Mouse (Mus musculus) heart, adult 8-10 months (tissue): ENCODE results near the gene Inka2. TPM values are rescaled to one million over a fixed set of nuclear protein-coding genes. Genes with fewer than 3 reads are reported as not detected.
A peak's percentile ranks its signal among the peaks of the same experiment; 100 is the strongest.

ENCODE experiments used
- DNase-seq: peaks from one replicate; pipeline ENCODE4 v3.0.0; 2022; ENCODE audit warnings: low spot score
- total RNA-seq, 4 experiments: library from RNA; stranded (reverse); gene quantifications; 2 replicates each; pipeline ENCODE4 v1.2.4; 2022

Inka2 gene
- total RNA-seq, 4 experiments from 2014 or later = 13.8 to 20.0 (median 16.1) TPM

DNA sequence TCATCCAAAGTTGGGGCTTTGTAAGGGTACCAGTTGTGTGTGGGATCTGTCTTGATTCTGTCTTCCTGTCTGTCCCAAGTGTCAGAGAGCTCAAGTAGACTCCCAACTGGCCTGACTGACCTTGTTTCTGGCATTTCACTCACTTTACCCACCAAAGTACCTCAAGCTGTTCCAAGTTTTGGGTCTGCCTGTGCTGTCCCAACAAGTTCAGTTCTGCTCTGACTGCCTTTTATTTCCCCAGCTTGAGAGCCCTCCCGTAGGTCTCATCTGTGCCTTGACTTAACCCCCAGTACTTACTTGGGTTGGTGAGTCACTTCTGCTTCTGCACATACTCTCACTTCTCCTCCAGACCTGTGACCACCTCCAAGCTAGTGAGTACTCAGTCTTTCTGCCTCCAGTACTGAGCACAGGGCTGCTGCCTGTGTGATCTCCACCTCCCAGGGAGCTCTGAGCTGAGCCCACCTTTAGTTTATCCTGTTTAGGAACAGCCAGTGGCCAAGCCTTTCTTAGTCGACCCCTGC, 17.3 kb downstream of the Inka2 start:
- DNase-seq = no peak

DNA sequence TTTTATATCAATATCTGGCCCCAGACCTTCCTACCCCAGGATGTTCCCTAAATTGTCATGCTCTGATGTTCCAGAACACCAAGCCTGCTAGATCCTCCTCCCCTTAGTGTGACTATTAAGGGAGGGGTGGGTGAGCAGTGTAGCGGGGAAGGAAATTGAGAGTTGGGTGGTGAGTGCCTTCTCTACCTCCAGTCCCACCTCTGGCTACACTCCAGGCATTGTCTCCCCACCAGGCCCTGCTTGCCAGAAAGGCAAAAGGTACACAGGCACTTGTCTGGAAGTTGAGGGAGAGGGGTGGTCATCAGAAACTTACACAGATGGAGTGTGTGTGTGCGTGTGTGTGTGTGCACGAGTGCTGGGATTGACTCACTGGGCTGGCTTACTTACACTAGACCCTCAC, 18.1 kb downstream of the Inka2 start:
- DNase-seq = no peak

DNA sequence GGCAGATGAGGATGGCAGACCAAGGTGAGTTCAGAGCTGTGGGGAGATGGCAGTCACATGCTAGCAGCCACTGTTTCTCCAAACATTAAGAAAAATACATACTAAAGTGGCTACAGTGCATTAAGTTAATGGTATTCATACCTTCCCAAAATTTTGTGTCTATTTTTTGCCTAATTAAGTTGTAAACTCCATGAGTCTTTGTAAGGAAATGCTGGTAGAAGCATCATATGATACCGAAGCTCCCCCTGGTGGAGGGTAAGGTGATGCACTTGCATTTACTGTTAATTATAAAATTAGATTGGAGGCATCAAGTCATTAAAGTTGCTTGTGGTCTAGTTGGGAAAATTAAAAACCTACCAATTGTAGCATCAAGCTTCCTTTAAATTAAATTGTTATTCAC, 21.6 kb downstream of the Inka2 start:
- peak; percentile 81 for DNase-seq

DNA sequence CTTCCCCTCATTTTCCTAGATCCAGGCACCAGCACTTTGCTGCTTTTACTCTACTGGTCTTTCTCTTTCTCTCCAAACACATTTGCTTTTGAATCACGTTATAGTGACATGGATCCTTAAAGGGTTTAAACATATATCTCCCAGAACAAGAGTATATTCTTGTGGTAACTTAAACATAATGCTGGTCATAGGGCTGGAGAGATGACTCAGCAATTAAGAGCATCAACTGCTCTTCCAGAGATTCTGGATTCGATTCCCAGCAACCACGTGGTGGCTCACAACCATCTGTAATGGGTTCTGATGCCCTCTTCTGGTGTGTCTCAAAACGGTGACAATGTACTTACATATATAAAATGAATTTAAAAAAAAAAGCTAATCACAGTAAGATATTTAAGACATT, 28.0 kb downstream of the Inka2 start:
- no peak for DNase-seq

DNA sequence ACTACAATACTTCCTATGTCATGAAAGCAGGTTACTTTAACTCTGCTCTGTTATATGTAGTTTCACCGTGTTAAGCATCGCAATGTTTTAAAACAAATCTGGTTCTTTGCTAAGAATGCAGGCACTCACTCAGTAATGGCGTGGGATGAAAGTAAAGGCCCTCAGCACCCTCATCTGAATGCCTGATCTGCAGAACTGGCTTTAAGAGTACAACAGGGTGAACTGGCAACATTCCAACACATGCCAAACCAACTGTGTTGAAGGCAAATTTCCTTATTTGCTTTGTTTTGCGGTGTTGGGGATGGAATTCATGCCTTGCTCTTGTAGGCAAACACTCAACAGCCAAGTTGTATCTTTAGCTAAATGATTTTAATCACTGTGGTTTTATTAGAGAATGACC, 29.1 kb downstream of the Inka2 start:
- no peak for DNase-seq

DNA sequence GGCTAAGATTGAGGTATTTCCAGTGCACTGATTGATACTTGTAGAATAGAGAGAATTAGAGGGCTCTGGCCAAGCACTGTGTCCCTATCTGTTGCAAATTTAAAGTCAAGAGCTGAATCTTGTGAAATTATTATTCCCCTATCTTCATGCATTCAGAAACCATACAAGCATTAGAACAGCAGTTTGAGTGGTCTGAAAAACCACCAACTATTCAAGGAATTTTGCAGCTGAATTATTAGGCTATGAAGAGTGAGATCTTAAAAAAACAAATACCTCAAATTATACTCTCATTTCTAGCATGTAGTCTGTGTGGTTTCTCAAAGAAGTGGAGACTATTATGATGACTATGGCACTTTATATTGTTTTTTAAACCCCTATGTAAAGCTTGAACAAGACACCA, 30.9 kb downstream of the Inka2 start:
- DNase-seq = no peak

DNA sequence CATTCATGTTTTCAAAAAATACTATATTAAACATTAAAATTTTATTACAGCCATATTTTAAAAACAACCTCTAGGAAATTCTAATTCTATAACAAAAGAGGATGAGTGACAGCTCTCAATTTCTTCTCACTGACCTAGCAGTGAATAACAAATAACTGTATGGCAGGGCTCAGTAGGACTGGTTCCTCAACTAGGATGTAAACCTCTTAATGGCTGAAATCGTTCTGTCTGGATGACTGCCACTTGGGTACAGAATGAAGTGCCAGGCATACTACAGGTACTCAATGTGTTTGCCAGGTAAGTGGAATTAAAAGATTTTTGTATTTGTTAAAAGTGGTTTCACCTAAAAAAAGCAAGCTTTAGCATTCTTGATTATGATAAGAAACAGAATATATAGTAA, 31.7 kb downstream of the Inka2 start:
- no peak for DNase-seq

DNA sequence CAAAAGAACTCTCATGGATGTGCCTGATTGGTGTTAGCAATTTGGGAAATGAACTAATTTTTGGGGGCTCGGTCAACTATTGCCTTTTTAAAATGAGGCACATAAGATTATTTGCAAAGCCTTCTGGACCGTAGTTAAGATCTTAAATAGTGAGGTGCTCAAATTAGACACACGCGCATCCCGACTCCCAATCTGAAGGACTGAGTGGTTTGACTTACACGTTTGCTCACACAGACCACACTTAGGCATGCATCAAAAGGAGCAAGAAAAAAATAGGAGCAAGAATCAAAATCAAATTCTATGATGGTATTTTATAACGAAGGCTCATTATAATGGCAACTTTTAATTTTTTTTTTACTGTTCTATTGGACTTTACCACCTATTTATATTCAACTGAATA, 32.7 kb downstream of the Inka2 start:
- DNase-seq = no peak

DNA sequence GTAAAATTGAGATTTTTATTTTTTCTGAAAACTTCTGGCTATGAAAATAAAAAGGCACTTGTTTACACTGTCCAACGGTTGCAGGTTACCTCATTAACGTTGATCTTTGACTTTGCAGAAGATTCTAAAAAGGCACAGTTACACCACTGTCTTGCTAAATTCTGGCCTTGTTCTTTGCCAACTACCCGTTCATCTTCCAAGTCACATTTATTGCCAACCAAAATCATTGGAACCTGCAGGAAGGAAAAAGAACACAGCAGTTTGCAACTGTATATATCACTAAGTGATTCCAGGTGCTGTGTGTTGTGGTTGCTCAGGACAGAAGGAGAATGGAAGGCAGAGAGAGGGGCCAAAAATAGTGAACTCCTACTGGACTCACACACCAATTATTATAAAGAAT, 33.3 kb downstream of the Inka2 start:
- DNase-seq = no peak

DNA sequence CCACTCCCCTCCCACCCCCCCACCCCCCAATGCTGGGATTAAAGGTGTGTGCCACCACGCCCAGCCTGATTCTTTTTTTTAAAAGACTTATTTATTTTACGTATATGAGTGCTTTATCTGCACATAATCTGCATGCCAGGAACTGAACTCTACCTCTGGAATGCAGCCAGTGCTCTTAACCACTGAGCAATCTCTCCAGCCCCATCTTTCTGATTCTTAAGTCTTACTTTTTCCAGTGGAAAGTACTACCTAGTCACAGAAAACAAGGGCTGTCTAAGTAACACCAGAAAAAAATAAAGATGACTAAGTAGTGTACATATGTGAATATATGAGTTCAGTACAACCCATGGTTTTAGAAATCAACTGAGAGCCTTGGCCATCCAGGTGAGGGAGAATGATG, 42.1 kb downstream of the Inka2 start:
- DNase-seq = no peak

DNA sequence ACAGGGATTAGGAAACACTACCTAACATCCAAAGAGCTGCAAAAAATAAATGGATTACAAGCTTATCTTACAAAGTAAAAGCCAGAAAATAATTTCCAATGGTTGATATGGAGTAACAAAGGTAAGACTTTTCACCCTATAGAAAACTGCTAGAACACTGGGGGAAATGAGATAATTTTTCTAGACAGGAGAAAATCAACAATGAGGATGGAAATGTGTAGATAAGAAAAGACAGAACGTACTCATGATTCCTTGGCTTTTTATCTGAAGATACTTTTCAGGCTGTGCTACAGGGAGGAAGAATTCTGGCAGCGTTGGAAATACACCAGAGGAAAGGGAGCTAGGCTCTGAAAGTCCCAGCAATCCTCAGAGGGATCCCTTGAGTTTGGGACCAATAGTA, 46.4 kb downstream of the Inka2 start:
- DNase-seq = no peak

DNA sequence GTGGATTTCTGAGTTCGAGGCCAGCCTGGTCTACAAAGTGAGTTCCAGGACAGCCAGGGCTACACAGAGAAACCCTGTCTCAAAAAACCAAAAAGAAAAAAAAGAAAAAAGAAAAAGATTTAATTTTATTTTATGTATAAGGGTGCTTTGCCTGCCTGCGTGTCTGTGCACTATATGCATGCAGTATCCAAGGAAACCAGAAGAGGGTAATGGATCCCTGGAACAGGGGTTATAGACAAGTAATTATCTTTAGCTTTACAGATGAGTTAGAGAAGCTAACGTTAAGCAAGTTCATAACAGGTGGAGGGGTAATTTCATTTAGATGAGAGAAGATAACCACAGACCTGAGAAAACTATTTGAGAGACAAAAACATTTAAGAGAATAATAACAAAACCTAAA, 49.8 kb downstream of the Inka2 start:
- no peak for DNase-seq

DNA sequence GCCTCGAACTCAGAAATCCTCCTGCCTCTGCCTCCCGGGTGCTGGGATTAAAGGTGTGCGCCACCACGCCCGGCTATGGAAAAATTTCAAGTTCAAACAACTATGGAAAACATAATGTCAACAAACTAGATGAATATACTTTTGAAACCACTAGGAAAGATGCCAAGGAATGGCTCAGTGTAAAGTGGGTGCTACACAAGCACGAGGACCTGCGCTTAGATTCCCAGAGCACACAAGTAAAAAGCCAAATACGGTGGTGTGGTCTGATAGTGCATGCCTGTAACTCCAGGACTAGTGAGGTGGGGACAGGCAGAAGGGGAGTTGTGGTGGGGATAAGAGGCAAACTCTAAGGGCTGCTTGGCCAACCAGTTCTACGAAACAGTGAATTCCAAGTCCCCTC, 50.7 kb downstream of the Inka2 start:
- DNase-seq = no peak

DNA sequence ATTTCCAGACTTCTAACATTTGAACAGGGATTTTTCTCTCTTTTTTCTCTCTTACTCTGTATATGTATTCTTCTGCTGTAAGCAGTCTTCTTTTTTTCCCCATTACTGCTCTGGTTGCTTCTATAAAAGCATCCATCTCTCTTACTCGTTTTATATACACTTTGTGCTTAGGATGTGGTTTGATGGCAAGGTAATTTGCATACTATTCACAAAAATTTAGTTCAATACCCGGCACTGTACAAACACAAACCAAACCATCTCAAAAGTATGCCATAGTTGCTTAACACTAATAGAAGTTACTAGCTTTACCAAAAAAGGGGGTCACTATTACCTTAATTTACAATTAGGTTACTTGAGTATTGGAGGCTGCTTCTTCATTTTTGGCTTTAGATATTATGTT, 52.1 kb downstream of the Inka2 start:
- no peak for DNase-seq

DNA sequence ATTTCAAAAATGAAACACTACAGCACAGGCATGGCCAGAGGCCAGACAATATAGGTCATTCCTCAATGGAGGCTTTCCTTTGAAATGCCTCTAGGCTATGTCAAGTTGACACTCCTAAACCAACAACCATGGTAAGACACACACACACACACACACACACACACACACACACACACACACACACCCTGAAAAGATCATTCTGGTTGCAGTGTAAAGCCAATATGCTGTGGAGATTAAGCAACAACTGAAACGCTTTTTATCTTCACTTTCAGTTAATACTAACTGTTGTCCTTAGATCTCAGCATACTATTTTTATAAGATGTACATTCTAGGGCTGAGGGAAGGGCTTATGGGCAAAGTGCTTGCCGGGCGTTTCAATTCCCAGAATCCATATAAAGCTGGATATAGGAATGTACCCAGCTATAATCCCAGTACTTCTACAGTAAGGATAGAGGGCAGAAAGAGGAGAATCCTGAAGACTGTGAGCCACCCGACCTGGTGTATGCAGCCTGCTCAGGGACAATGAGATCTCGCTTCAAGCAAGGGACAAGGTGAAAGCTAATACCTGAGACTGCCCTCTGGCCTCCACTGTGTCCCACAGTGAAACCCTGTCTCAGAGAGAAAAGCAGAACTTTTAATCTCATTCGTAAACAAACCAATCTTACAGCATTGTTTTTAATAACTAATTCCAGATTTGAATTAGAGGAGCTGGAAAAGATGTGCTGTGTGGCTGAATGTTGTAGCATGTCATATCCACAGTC, 53.1 kb downstream of the Inka2 start:
- DNase-seq = no peak

DNA sequence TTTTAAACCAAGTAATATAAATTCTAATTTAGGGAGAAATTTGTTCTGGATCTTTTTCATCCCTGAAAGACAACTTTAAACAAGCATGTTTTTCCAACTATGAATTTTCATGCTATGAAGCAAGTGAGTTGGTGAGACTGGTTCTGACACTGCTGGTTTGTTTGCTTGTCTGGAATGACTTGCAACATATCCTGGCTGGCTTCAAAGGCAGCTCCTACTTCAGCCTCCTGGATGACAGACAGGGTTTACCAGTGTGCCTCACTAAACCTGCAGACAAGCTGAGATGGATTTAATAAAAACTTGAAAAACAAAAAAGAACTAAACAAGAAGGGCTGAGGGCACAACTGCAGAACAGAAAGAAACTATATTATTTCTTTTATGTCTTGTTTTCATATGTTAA, 53.7 kb downstream of the Inka2 start:
- DNase-seq = peak; percentile 23

DNA sequence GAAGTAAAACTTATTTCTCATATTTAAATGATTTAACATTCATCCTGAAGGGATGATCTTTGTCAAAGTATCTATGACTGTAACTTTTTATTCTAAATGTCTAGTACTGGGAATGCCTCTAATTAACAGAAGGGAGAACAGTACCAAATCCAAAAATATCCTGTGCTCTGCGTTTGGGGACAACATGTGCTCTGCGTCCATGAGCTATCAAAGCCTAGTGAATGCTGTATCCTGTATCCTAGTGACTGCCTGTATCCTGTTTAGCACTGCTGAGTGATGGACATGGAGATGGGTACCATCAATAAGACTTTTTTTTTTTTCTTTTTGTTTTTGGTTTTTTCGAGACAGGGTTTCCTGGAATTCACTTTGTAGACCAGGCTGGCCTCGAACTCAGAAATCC, 54.3 kb downstream of the Inka2 start:
- DNase-seq = peak; percentile 20

DNA sequence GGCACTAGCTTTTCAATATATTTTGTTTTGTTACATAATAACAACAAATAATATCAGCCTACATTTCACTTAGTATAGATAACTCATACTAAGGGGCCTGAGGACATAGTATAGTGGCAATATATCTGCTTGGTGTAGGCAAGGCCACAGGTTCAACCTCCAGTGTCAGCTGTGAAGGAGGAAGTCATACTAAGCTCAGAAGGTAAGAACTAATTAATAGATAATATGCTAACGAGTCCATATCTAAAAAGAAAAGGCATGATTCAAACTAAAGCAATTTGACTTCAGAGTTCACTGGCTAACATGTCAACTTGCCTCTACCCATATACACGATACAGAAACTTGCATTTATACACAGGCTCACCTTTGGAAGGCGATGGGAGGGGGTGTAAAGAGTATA, 55.7 kb downstream of the Inka2 start:
- no peak for DNase-seq

DNA sequence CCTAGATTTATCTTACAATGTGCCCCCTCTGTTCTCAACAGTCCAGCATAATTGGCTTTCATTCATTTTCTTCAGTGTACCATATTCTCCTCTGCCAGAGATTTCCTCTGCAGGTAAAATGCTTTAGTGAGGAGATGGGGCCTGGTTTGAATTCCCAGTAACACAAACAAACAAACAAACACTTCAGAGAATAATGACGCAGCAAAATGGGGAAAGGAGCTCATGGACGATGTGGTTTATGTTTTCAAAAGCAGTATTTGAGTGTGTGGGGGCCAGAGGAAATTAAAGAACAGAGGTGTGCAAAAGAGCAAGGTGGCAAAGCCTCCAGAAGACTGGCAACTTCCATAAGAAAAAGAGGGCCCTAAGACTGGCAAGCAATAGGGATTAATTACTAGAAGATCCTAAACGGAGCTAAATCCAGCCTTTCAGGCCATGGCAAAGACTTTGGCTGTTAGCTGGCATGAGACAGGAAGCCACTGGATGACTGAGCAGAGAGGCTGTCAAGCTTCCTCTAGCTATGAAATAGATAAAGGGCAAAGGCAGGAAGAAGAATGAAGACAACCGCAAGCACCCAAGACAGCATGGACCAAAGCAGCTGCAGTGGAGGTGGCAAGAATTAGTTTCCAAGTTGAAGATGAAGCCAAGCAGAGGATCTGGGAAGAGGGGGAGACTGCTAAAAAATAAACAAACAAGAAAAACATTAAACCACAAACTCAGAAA, 58.9 kb downstream of the Inka2 start:
- DNase-seq = no peak

DNA sequence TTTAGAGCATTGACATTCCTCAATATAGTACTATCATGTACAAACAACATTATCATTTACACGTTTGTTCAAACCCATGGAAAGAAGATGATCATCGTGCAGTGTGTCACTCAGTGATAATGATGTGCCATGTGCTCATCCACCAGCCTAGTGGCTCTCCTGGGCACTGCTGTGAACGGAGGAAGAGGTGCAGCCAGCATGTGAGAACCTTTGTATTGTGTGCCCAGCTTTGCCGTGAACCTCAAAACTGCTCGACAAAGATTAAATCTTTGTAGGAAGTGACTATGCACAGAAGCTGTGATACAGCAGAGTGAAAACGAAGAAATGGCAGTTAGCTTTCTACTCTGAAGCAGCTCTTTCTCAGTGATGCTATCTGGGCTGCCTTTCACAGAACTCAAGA, 64.1 kb downstream of the Inka2 start:
- no peak for DNase-seq

DNA sequence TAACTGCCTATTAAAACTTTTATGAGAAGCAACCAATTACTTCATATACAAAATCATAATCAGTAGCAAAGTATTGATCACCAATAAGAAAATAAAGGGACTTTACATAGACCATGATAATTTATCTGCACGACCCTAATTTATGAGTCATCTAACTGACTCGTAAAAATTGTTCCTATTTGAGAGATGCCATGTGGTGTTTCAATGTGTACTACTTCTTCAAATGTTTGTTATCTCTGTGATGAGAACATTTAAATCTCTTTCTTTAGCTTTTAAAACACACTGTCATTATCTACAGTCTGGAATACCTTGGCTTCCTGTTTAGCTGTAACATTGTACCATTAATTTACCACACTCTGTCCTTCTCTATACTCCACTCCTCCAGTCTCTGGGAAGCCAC, 65.0 kb downstream of the Inka2 start:
- DNase-seq = no peak
